21 mouse cellular contexts compared by ENCODE assay signal in genomic region chr1:127166521-127166920, GRCm38 (mm10). TPM values are rescaled to one million over a fixed set of nuclear protein-coding genes. Genes with fewer than 3 reads are reported as not detected.
A peak's percentile ranks its signal among the peaks of the same experiment; 100 is the strongest.
DNase-seq lines count a peak whose midpoint lies in the region; ATAC-seq and TF ChIP-seq lines count a peak whose summit lies in the region.
"Had no signal": no experiment of that assay in that cellular context is flagged by ENCODE, and none has a peak within 500 bp of the region (broad histone marks: within the 10 kb centered on the region; RNA-seq: fewer than 3 reads in every experiment).

No protein-coding gene starts in this region.

- no peak overlapping the region for H3K9ac ChIP-seq in kidney, embryonic 14.5 days (ENCODE audit: low read depth, low read length)
- no peak overlapping the region for H3K9ac ChIP-seq in kidney, embryonic 16.5 days (replicated peaks; ENCODE audit: low read length)

- DNase-seq in kidney, adult 2 months, result peak; percentile 64
- DNase-seq in kidney, postnatal 36 days, result no peak
- peak; percentile 12 to 22 for DNase-seq in kidney, adult 8-10 months
- DNase-seq in kidney, adult 9 months, result peak; percentile 55
- DNase-seq: adrenal gland, adult 2 months; adrenal gland, adult 8-10 months; adrenal gland, postnatal 10 days; adrenal gland, postnatal 14 days; adrenal gland, postnatal 25 days; adrenal gland, postnatal 36 days; B cell, adult 2 months; cerebellum, adult 11 months; cerebellum, adult 11-12 months; cerebellum, adult 18-20 months had no signal

- H3K27me3 ChIP-seq in kidney, adult 2 months (replicated peaks; ENCODE audit: control insufficient read depth, insufficient read depth, low read length), result no peaks in the 10 kb centered on the region
- H3K27me3 ChIP-seq in kidney, embryonic 14.5 days (ENCODE audit: control insufficient read depth, insufficient read depth, low read length), result no peaks in the 10 kb centered on the region
- H3K27me3 ChIP-seq in kidney, embryonic 16.5 days (ENCODE audit: insufficient read depth, low read length), result no peaks in the 10 kb centered on the region
- H3K27me3 ChIP-seq: CH12.LX had no signal

- TF ChIP-seq POLR2A in kidney, adult 2 months (IDR thresholded peaks at IDR 0.05; ENCODE audit: low read depth, low read length), result no peak

- H3K36me3 ChIP-seq in kidney, adult 2 months (ENCODE audit: control insufficient read depth, insufficient read depth, low read length), result no peaks in the 10 kb centered on the region
- no peaks in the 10 kb centered on the region for H3K36me3 ChIP-seq in kidney, embryonic 14.5 days (ENCODE audit: control insufficient read depth, insufficient read depth, low read length)
- no peaks in the 10 kb centered on the region for H3K36me3 ChIP-seq in kidney, embryonic 16.5 days (ENCODE audit: insufficient read depth, low read length)
- H3K36me3 ChIP-seq: G1E had no signal

- no peak overlapping the region for H3K27ac ChIP-seq in kidney, adult 2 months (ENCODE audit: insufficient read depth, low read depth, low read length)
- H3K27ac ChIP-seq in kidney, embryonic 14.5 days (ENCODE audit: low read depth, low read length), result no peak overlapping the region
- no peak overlapping the region for H3K27ac ChIP-seq in kidney, embryonic 16.5 days (ENCODE audit: low read length)

- peaks cover 10% of the 10 kb centered on the region; the same call in 1 of the 2 replicates for H3K4me1 ChIP-seq in kidney, adult 2 months (ENCODE audit: control insufficient read depth, insufficient read depth, low read length)
- no peaks in the 10 kb centered on the region for H3K4me1 ChIP-seq in kidney, embryonic 14.5 days (ENCODE audit: control insufficient read depth, insufficient read depth, low read length)
- H3K4me1 ChIP-seq in kidney, embryonic 16.5 days (ENCODE audit: insufficient read depth, low read length), result no peaks in the 10 kb centered on the region

- no peak overlapping the region for H3K4me2 ChIP-seq in kidney, embryonic 14.5 days (replicated peaks; ENCODE audit: low read depth, low read length)
- H3K4me2 ChIP-seq in kidney, embryonic 16.5 days (replicated peaks; ENCODE audit: low read depth, low read length), result no peak overlapping the region

- H3K4me3 ChIP-seq in kidney, adult 2 months (ENCODE audit: insufficient read depth, low read depth, low read length), result no peak overlapping the region
- H3K4me3 ChIP-seq in kidney, embryonic 14.5 days (ENCODE audit: low read length), result no peak overlapping the region
- no peak overlapping the region for H3K4me3 ChIP-seq in kidney, embryonic 16.5 days (ENCODE audit: low read length)

- no peak for ATAC-seq in kidney, embryonic 14.5 days (ENCODE audit: low FRiP score, low TSS enrichment)
- no peak for ATAC-seq in kidney, embryonic 16.5 days (ENCODE audit: low FRiP score, low TSS enrichment)
- ATAC-seq: activated CD4-positive, CD25-positive, alpha-beta regulatory T cell, adult 4 months; CD4-positive, CD25-positive, alpha-beta regulatory T cell, adult 4 months; Patski had no signal

- no peak for TF ChIP-seq CTCF in kidney, adult 2 months (conservative IDR thresholded peaks at IDR 0.05; ENCODE audit: insufficient read depth, insufficient read length, low read depth, low read length)

- H3K9me3 ChIP-seq in kidney, embryonic 14.5 days (ENCODE audit: control insufficient read depth, low read length), result no peaks in the 10 kb centered on the region
- H3K9me3 ChIP-seq in kidney, embryonic 16.5 days (ENCODE audit: low read length), result no peaks in the 10 kb centered on the region

RNA-seq across cellular contexts. Expression of gene Mgat5, which starts 38.3 kb away (rescaled TPM):
- polyA plus RNA-seq in kidney, adult 2 months (2012; rRNA removed), result 12.0 and 13.1 TPM in 2 replicates
- 8.4 and 11.0 TPM in 2 replicates for polyA plus RNA-seq in kidney, embryonic 14.5 days (2014; fragmentation: Nextera tagmentation; extraction: Ambion mirVana)
- polyA plus RNA-seq in kidney, embryonic 16.5 days (2015; fragmentation: Nextera tagmentation; extraction: Ambion mirVana), result 8.1 and 9.7 TPM in 2 replicates
- polyA plus RNA-seq: G1E had no signal

Comparison
In these comparisons a context has a peak if more than half of its experiments do, and no peak if none do; other contexts are left out.
1. DNase-seq: peak in kidney, adult 2 months (single experiment), kidney, adult 8-10 months (2 of 2) and kidney, adult 9 months (single experiment); none in kidney, postnatal 36 days (0 of 2).